Mouse (Mus musculus) adrenal gland, adult 10 weeks (tissue): ENCODE results near the gene Magea4. TPM values are rescaled to one million over a fixed set of nuclear protein-coding genes. Genes with fewer than 3 reads are reported as not detected.

ENCODE experiments used
- polyA plus RNA-seq: library from polyadenylated mRNA; stranded (reverse); fragments of 350-450 nt; fragmentation: Illumina TruSeq; extraction: RNeasy Lipid Tissue Mini Kit (QIAGEN cat#74804); gene quantifications from one replicate; pipeline ENCODE4 v1.2.3, GENCODE M21; 2014; ENCODE audit warnings: low read depth, low replicate concordance

Gene Magea4
- polyA plus RNA-seq = not detected

DNA sequence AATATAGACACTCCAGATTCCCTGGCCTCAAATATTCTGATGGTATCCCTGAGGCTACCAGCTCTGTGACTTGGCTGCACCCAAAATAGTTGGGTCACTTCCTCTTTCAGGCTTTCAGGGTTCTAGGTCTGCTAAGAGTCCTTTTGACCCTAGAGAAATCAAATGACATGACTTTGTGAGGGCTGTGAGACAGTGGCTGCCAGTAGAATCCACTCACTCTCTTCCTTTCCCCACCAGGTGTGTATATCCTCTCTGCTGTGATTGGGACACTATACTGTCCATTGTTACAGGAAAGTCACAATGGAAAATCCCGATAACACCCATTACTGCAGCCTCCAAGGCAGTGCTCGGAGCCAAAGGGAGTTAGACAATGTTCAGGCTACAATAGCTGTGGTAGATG is at the start of gene Magea4:
Gene Magea4 (plus strand): TSS at position 301 of the 400 bp plus-strand sequence.

Other genes with a start within 250 kb of the Magea4 start
- not detected for gene Fate1, start 249.0 kb upstream of the Magea4 start, polyA plus RNA-seq
- gene Cnga2, start 230.2 kb upstream of the Magea4 start, polyA plus RNA-seq = not detected
- gene Gabre, start 52.8 kb downstream of the Magea4 start, polyA plus RNA-seq = 0.82 TPM
- gene Magea10, start 164.8 kb downstream of the Magea4 start, polyA plus RNA-seq = not detected